Mouse (Mus musculus): ENCODE data around the gene Slc47a2. TPM values are rescaled to one million over a fixed set of nuclear protein-coding genes. Genes with fewer than 3 reads are reported as not detected.

The Slc47a2 gene
- polyA plus RNA-seq (2016; fragmentation: Nextera tagmentation; extraction: Ambion mirVana) = not detected in 2 replicates

- Histone ChIP-seq H3K9ac (peak within 1 kb of the TSS; percentile 34; the same call in 1 of the 2 replicates), H3K4me3 (peak within 1 kb of the TSS; percentile 42), H3K27me3 (replicated peaks) (peaks cover 44% of the 10 kb centered on the region), H3K4me1 (replicated peaks) (peaks cover 13% of the 10 kb centered on the region; the same call in 1 of the 2 replicates), H3K27ac (ENCODE audit: poor library complexity, severe bottlenecking) (no peak within 1 kb of the TSS), H3K4me2 (peak within 1 kb of the TSS; percentile 81), H3K9me3 (replicated peaks) (no peaks in the 10 kb centered on the region), H3K36me3 (no peaks in the 10 kb centered on the region)
- WGBS = 4% methylated on average over 61 of the region's 61 CpGs
- 0 out of 2 replicates have a peak, but pooled peaks have one; percentile 18 for ATAC-seq (ENCODE audit: insufficient number of reproducible peaks, low FRiP score)
Measured at GRCm38 (mm10) chr11:61342505-61343420, at the start of gene Slc47a2. Slc47a2 (minus strand) TSS chr11:61342860.

DNA sequence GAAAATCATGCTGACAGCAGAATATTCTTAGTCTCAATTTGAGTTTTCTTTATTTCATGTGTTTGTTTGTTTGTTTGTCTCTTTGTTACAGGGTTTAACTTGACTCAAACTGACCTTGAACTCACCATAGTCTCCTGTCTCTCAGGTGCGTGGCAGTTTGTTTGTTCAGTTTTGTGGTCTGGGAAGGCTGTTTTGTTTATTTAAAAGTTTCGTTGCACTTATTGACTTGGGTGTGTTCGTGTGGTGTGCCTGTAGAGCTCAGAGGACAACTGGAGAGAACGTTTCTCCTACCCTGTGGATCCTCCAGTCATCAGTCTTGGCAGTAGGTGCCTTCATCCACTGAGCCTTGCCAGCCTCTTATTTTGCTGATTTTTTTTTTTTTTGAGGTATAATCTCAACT, 46.3 kb upstream of the Slc47a2 start:
- ATAC-seq (ENCODE audit: insufficient number of reproducible peaks, low FRiP score) = no peak

GRCm38 (mm10) chr11:61388012-61388411, 45.4 kb upstream of the Slc47a2 start:
- H3K4me3 ChIP-seq = no peak overlapping the region
- H3K9ac ChIP-seq = no peak overlapping the region
- no peak overlapping the region for H3K27ac ChIP-seq (ENCODE audit: poor library complexity, severe bottlenecking)
- H3K4me1 ChIP-seq (replicated peaks) = no peaks in the 10 kb centered on the region
- peaks cover 8% of the 10 kb centered on the region; the same call in 1 of the 2 replicates for H3K9me3 ChIP-seq (replicated peaks)
- H3K36me3 ChIP-seq = no peaks in the 10 kb centered on the region
- H3K27me3 ChIP-seq (replicated peaks) = no peaks in the 10 kb centered on the region
- 64% methylated on average over 6 of the region's 6 CpGs for WGBS
- ATAC-seq (ENCODE audit: insufficient number of reproducible peaks, low FRiP score) = no peak
- H3K4me2 ChIP-seq = no peak overlapping the region

More for the DNA sequence above, 46.3 kb upstream of the Slc47a2 start:
- Histone ChIP-seq H3K36me3 (no peaks in the 10 kb centered on the region), H3K4me3 (no peak overlapping the region), H3K27ac (ENCODE audit: poor library complexity, severe bottlenecking) (no peak overlapping the region), H3K9me3 (replicated peaks) (peaks cover 8% of the 10 kb centered on the region; the same call in 1 of the 2 replicates), H3K4me2 (no peak overlapping the region), H3K9ac (no peak overlapping the region), H3K4me1 (replicated peaks) (no peaks in the 10 kb centered on the region), H3K27me3 (replicated peaks) (no peaks in the 10 kb centered on the region)
- WGBS = 73% methylated on average over 4 of the region's 4 CpGs

GRCm38 (mm10) chr11:61387233-61387632, 44.6 kb upstream of the Slc47a2 start:
- H3K9ac ChIP-seq = no peak overlapping the region
- H3K27ac ChIP-seq (ENCODE audit: poor library complexity, severe bottlenecking) = no peak overlapping the region
- H3K4me1 ChIP-seq (replicated peaks) = no peaks in the 10 kb centered on the region
- H3K4me2 ChIP-seq = no peak overlapping the region
- H3K4me3 ChIP-seq = no peak overlapping the region
- H3K27me3 ChIP-seq (replicated peaks) = no peaks in the 10 kb centered on the region
- H3K9me3 ChIP-seq (replicated peaks) = peaks cover 8% of the 10 kb centered on the region; the same call in 1 of the 2 replicates
- ATAC-seq (ENCODE audit: insufficient number of reproducible peaks, low FRiP score) = no peak
- H3K36me3 ChIP-seq = no peaks in the 10 kb centered on the region
- 59% methylated on average over 6 of the region's 6 CpGs for WGBS

DNA sequence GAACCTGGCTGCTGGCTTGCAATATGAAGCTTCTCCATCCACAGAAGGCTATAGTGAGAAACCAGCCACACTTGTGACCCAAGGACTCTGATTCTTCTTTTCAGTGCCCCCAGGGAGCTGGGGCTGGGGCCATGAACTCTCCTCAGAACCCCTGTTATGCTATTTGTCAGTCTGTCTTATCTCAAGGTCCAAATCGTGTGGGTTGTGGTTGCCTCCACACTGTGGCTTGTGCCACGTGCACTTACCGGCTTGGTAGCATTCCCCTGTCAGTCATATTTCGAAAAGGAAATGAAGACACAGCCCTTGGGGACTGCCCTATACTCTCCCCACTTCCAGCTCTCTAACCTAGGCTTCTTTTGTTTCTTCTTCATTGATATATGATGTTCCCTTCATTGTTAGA, 43.1 kb upstream of the Slc47a2 start:
- ATAC-seq (ENCODE audit: insufficient number of reproducible peaks, low FRiP score) = no peak

DNA sequence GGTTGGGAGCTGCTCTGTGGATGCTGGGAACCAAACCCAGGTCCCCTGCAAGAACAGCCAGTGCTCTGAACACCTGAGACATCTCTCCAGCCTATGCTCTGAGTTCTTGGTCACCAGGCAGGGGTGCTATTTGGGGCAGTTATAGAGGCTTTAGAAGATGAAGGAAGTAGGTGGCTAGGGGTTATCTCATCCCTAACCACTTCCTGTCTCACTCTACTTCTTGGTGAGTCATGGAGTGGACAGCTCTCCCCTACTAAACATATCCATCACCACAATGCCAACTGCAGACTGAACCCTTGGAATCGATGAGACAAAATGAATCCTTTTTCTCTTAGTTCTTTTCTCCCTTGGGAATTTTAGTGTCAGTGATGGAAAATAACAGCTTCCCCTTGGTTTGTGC, 38.6 kb upstream of the Slc47a2 start:
- Histone ChIP-seq H3K36me3 (no peaks in the 10 kb centered on the region), H3K27ac (ENCODE audit: poor library complexity, severe bottlenecking) (no peak overlapping the region), H3K9me3 (replicated peaks) (no peaks in the 10 kb centered on the region), H3K4me1 (replicated peaks) (peaks cover 10% of the 10 kb centered on the region), H3K4me2 (no peak overlapping the region), H3K4me3 (no peak overlapping the region), H3K9ac (no peak overlapping the region), H3K27me3 (replicated peaks) (peaks cover 30% of the 10 kb centered on the region)
- no peak for ATAC-seq (ENCODE audit: insufficient number of reproducible peaks, low FRiP score)
- 88% methylated on average over 1 of the region's 1 CpGs for WGBS

More for the DNA sequence above, 43.1 kb upstream of the Slc47a2 start:
- Histone ChIP-seq H3K27ac (ENCODE audit: poor library complexity, severe bottlenecking) (no peak overlapping the region), H3K9ac (no peak overlapping the region), H3K4me2 (no peak overlapping the region), H3K9me3 (replicated peaks) (peaks cover under 1% of the 10 kb centered on the region; the same call in 1 of the 2 replicates), H3K36me3 (no peaks in the 10 kb centered on the region), H3K4me3 (no peak overlapping the region), H3K4me1 (replicated peaks) (no peaks in the 10 kb centered on the region), H3K27me3 (replicated peaks) (no peaks in the 10 kb centered on the region)
- 63% methylated on average over 4 of the region's 4 CpGs for WGBS

DNA sequence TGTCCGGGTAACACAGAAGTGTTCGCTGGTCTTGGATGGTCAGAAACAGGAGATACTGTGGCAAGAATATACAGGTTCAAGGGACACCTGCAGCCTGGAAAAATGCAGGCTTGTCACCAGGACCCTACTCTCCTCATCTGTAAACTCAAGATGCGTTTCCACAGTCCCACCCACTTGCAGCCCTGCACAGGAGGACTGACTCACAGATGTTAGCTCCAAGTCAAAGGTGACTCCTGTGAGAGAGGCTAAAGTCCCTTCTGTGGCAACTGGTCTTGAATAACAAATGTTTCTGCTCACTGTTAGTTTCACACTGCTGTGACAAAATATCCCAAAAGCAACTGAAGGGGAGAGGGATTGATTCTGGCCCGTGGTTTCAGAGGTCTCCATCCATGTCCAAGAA, 36.0 kb upstream of the Slc47a2 start:
- Histone ChIP-seq H3K9me3 (replicated peaks) (no peaks in the 10 kb centered on the region), H3K4me2 (no peak overlapping the region), H3K9ac (no peak overlapping the region), H3K4me3 (no peak overlapping the region), H3K36me3 (no peaks in the 10 kb centered on the region), H3K4me1 (replicated peaks) (peaks cover 10% of the 10 kb centered on the region), H3K27me3 (replicated peaks) (peaks cover 51% of the 10 kb centered on the region), H3K27ac (ENCODE audit: poor library complexity, severe bottlenecking) (no peak overlapping the region)
- no peak for ATAC-seq (ENCODE audit: insufficient number of reproducible peaks, low FRiP score)
- 70% methylated on average over 4 of the region's 4 CpGs for WGBS

GRCm38 (mm10) chr11:61377881-61378613, 35.4 kb upstream of the Slc47a2 start, which contains the start of gene Slc47a1:
Slc47a1 (minus strand) TSS chr11:61378345.
- Histone ChIP-seq H3K9ac (peak within 1 kb of the TSS; percentile 71), H3K9me3 (replicated peaks) (no peaks in the 10 kb centered on the region), H3K4me2 (peak within 1 kb of the TSS; percentile 79), H3K36me3 (no peaks in the 10 kb centered on the region), H3K4me1 (replicated peaks) (peaks cover 10% of the 10 kb centered on the region), H3K4me3 (peak within 1 kb of the TSS; percentile 40), H3K27me3 (replicated peaks) (peaks cover 53% of the 10 kb centered on the region), H3K27ac (ENCODE audit: poor library complexity, severe bottlenecking) (no peak within 1 kb of the TSS)
- no peak for ATAC-seq (ENCODE audit: insufficient number of reproducible peaks, low FRiP score)
- WGBS = 13% methylated on average over 39 of the region's 39 CpGs

DNA sequence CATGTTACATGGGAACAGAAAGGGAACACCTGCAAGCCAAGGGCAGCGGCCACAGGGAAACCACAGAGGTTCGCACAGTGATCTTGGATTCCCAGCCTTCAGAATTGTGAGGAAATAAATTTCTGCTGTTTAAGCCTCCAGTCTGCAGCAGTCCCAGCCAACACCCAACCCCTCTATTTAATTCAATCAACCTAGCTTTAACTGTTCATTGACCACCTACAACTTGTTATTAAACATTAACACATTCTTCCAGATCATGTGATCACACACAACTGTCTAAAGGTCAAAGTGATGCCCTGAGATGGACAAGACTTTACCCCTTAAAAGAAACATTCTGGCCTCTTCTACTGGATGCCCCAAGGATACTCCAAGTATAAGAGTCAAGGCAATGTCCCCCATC, 26.0 kb upstream of the Slc47a2 start:
- Histone ChIP-seq H3K27me3 (replicated peaks) (peaks cover 11% of the 10 kb centered on the region), H3K27ac (ENCODE audit: poor library complexity, severe bottlenecking) (no peak overlapping the region), H3K9ac (no peak overlapping the region), H3K9me3 (replicated peaks) (no peaks in the 10 kb centered on the region), H3K4me3 (no peak overlapping the region), H3K4me1 (replicated peaks) (peaks cover 41% of the 10 kb centered on the region), H3K4me2 (no peak overlapping the region), H3K36me3 (no peaks in the 10 kb centered on the region)
- 85% methylated on average over 2 of the region's 2 CpGs for WGBS
- ATAC-seq (ENCODE audit: insufficient number of reproducible peaks, low FRiP score) = no peak

DNA sequence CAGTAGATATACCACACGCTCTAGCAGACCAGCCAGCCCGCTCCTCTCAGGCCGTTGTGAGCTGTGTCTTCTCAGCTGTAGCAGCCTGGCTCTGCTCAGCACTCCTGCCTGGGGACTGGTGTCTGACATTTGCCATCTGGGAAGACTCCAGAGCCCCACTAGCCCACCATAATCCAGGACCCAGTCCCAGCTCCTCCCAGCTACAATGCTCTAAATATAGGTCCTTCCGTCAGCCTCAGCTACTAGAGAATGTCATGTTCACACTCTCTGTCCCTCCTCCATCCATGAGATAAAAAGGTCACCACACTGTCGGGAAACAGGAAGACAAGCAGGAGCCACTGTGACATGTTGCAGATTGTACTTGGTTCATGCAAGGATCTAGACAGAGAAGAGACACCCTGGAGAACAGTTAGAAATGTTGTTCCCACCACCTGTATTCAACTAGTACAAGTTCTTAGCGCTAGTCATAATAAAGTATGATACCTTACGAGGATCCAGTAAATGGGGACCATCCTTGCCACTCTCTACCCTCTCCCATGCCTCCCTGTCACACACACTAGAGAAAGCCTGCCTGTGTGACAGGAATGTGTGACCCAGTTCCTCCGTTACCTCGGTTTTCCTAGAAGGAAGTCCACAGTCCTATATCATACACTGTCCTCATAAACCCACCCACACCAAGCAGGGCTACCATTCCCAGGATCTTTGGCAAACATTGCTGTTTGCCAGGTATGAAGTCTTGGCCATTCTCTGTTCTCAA, 24.0 kb upstream of the Slc47a2 start:
- Histone ChIP-seq H3K9me3 (replicated peaks) (no peaks in the 10 kb centered on the region), H3K4me2 (peak overlapping the region; percentile 61), H3K4me3 (peak overlapping the region; percentile 10; the same call in 1 of the 2 replicates), H3K27ac (ENCODE audit: poor library complexity, severe bottlenecking) (peak overlapping the region; percentile 99), H3K36me3 (no peaks in the 10 kb centered on the region), H3K4me1 (replicated peaks) (peaks cover 48% of the 10 kb centered on the region), H3K9ac (peak overlapping the region; percentile 57), H3K27me3 (replicated peaks) (0 out of 2 replicates have a peak, but pooled peaks cover 5% of the 10 kb centered on the region)
- peak; percentile 80 for ATAC-seq (ENCODE audit: insufficient number of reproducible peaks, low FRiP score)
- WGBS = 18% methylated on average over 9 of the region's 9 CpGs
